Mouse (Mus musculus) E14TG2a.4 (cell line): ENCODE data around the gene Gm20388.

ENCODE experiments used
- CTCF ChIP-seq: conservative IDR thresholded peaks from 2 replicates; pipeline ENCODE4 v1.5.1; 2014; ENCODE audit warnings: low read length
- NANOG ChIP-seq: IDR thresholded peaks from 2 replicates; pipeline ENCODE4 v1.6.1; 2014; ENCODE audit warnings: borderline replicate concordance, low read length, mixed read lengths
- POU5F1 ChIP-seq: IDR thresholded peaks from 2 replicates; pipeline ENCODE4 v1.6.1; 2014; ENCODE audit warnings: low read length, borderline replicate concordance

DNA sequence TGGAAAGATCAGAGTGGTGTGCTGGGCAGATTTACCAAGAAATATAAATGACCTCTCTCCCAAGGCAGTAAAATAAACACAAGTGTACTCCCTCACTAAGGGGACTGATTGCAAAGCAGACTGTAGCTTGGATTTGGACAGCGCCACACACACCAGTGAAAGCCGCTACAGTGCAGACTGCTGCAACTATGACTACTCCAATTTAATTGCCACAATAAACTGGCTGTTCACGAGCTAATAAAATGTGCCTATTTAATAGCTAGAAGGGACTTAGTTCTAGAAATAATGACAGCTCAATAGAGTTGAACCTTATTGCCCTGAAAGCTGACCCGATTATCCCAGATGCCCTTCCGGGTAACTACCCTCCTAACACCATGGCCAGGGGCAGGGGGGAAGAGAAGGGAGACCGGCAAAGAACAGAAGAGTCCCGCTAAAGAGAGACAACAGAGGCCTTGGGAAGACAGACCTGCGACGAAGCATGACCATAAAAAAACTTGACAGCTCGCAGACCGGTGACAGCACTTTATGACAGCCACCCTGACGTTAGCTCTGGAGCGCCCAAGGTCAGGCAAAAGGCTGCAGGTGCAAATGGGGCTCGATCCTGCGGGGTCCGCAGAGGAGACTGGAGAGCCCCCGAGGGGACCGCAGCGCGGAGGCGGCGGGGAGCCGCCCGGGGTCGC, 189.9 kb downstream of the Gm20388 start:
- TF ChIP-seq CTCF, result no peak
- no peak for TF ChIP-seq POU5F1
- TF ChIP-seq NANOG, result no peak
